Mouse (Mus musculus) v-Abl transformed pro-B cells (cell line): ENCODE measurements at regions not wholly inside any gene's neighbourhood (a gene's known extent, or its start where the extent isn't known, plus 50 kb on each side); places are given as distances from the start of the nearest gene placed in this dataset.

ENCODE experiments used
- in situ Hi-C, 2 experiments: fragments of 400-800 bp; cut with MboI; formaldehyde crosslinking; loops; one replicate each; pipeline ENCODE4 v1.15.1; 2025; ENCODE audit not compliant: unreplicated experiment in 2 of 2

DNA sequence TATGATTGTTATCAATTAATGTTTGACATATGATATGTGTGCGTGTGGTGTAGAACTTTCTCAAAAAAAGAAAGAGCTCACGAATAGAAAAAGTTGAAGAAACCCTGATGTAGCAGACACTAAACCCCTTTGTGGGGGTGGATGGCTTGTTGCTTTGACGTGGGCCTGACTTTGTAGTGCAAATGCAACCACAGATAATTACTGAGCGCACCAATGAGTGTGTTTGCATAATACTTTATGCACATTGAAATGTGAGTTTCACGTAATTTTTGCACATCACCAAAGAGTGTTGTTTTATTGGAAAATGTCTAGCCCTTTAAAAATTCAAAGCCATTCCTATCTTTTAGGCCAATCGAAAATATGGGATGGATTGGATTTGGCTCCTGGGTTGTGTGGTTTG is 51.7 kb upstream of the Mdm1 start:
- in situ Hi-C loops, result no loop called here

DNA sequence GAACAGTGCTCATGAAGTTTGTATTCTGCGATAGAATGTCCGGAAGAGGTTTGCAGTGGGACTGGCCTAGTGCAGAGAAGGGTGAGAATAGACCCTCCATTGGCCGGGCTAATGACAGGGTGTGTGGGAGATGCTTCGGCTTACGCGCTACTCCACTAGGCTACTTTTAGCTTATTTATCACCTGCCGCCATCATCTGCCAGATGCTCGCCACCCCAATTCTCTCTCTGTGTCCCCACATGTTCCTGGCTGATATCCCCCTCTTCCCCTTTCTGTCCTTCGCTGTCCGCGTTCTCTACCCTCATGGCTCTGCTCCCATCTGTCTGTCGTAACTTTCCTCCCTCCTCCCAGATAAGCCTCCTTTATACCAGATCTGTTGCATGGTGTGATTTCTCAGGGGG is 50.1 kb upstream of the Mdm1 start:
- in situ Hi-C loops, result no loop called here
